In the genomic region with DNA sequence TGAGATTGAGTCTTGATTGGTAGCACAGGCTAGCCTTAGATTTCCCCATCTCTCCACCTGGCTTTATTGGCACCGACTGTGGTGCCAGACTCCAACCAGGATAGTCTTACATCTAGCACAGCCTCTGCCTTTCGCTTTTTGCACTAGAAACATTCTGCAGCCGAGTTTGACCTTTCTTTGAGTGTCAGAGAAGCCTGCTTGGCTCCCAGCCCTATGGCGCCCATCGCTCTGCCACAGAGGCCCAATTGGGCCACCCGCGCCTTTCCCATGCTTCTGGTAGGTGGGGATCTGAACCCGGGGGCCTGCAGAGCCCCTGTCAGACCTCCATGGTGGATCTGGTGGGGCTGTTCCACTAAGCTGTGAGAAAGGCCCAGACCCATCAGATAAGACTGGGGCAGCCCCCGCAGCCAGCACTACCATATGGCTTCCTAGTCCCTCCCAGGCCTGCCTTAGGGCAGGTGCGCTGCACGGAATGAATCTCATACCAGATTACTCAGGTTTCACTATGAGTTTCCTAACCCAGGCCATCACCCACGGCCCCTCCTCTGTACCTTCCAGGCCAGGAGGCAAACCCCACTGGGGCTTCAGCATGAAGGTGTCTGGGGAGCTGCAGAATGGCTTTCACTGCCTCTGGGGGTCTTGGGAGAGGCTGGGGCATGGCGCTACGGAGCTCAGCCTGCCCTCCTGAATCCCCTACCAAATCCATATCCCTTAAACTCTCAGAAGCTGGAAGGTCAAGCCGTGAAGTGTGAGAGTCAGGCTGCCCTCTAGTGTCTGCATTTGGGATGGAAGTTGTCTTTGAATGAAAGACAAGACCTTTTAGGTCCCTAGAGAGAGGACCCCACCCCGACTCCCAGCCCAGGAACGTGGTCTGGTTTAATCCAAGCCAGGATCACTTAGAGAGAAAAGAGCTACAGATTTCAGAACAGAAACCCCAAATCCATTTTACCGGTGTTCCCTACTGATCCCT, we compare ENCODE assay signal across 9 mouse cellular contexts. TPM values are rescaled to one million over a fixed set of nuclear protein-coding genes. Genes with fewer than 3 reads are reported as not detected.
DNase-seq lines count a peak whose midpoint lies in the region; ATAC-seq lines count a peak whose summit lies in the region.
"Had no signal": no experiment of that assay in that cellular context is flagged by ENCODE, and none has a peak within 500 bp of the region (broad histone marks: within the 10 kb centered on the region; RNA-seq: fewer than 3 reads in every experiment).

No protein-coding gene starts in this region.

- no peaks in the 10 kb centered on the region for H3K4me1 ChIP-seq in heart, embryonic 11.5 days (ENCODE audit: control insufficient read depth, insufficient read depth, low read length)
- no peaks in the 10 kb centered on the region for H3K4me1 ChIP-seq in embryonic facial prominence, embryonic 14.5 days (ENCODE audit: control insufficient read depth, insufficient read depth, low read length)

- H3K9me3 ChIP-seq in heart, embryonic 11.5 days (replicated peaks; ENCODE audit: control insufficient read depth, low read length): no peaks in the 10 kb centered on the region
- H3K9me3 ChIP-seq in embryonic facial prominence, embryonic 14.5 days (ENCODE audit: control insufficient read depth, low read length): no peaks in the 10 kb centered on the region

- H3K4me2 ChIP-seq in heart, embryonic 11.5 days: no peak overlapping the region
- no peak overlapping the region for H3K4me2 ChIP-seq in embryonic facial prominence, embryonic 14.5 days (ENCODE audit: low read depth, low read length)

- H3K4me3 ChIP-seq in heart, embryonic 11.5 days (ENCODE audit: low read depth, low read length): no peak overlapping the region
- H3K4me3 ChIP-seq in embryonic facial prominence, embryonic 14.5 days (ENCODE audit: low read depth, low read length): no peak overlapping the region
- H3K4me3 ChIP-seq: erythroblast, embryonic 14.5 days had no signal

- WGBS in heart, embryonic 11.5 days (ENCODE audit: insufficient replicate concordance): 43% methylated on average over 17 of the region's 18 CpGs
- 45% methylated on average over 18 of the region's 18 CpGs for WGBS in embryonic facial prominence, embryonic 14.5 days

- peaks cover 16% of the 10 kb centered on the region for H3K27me3 ChIP-seq in heart, embryonic 11.5 days (ENCODE audit: control insufficient read depth, insufficient read depth, low read length)
- no peaks in the 10 kb centered on the region for H3K27me3 ChIP-seq in embryonic facial prominence, embryonic 14.5 days (replicated peaks; ENCODE audit: control insufficient read depth, insufficient read depth, low read length)

- no peak overlapping the region for H3K27ac ChIP-seq in heart, embryonic 11.5 days (ENCODE audit: low read depth, low read length)
- H3K27ac ChIP-seq in embryonic facial prominence, embryonic 14.5 days (replicated peaks; ENCODE audit: low read depth, low read length): no peak overlapping the region

- intact Hi-C loops in heart, postnatal 14 days (cut with DNase I): loop anchor here (10.0 kb wide), 2 partner anchors 322 to 772 kb away; no protein-coding TSS in a partner anchor

- no peak for ATAC-seq in heart, embryonic 11.5 days (replicated peaks; ENCODE audit: insufficient number of reproducible peaks, low FRiP score, low TSS enrichment)
- no peak; the same call in 1 of the 2 replicates for ATAC-seq in embryonic facial prominence, embryonic 14.5 days (ENCODE audit: low read depth)
- no peak; the same call in 1 of the 2 replicates for ATAC-seq in megakaryocyte-erythroid progenitor cell, adult 5-6 weeks (replicated peaks; ENCODE audit: low FRiP score, low TSS enrichment, poor library complexity, severe bottlenecking)

- peak; percentile 27 to 53 for DNase-seq in heart, postnatal 14 days
- DNase-seq in 416B (ENCODE audit: low read depth) (peak; percentile 64), MN1 (ENCODE audit: low spot score) (peak; percentile 50)
- DNase-seq in embryonic facial prominence, embryonic 14.5 days (ENCODE audit: low spot score): peak; percentile 43
- peak; percentile 75 for DNase-seq in lung, postnatal 36 days
- DNase-seq in right cerebral cortex, adult 18-20 months: no peak

- no peak overlapping the region for H3K9ac ChIP-seq in heart, embryonic 11.5 days (ENCODE audit: low read depth, low read length)
- no peak overlapping the region for H3K9ac ChIP-seq in embryonic facial prominence, embryonic 14.5 days (ENCODE audit: low read depth, low read length)

- no peaks in the 10 kb centered on the region for H3K36me3 ChIP-seq in heart, embryonic 11.5 days (ENCODE audit: control insufficient read depth, insufficient read depth, low read length)
- no peaks in the 10 kb centered on the region for H3K36me3 ChIP-seq in embryonic facial prominence, embryonic 14.5 days (ENCODE audit: control insufficient read depth, insufficient read depth, low read length)

RNA-seq across cellular contexts. Expression of a gene that starts 9.5 kb away (rescaled TPM):
- total RNA-seq in heart, postnatal 14 days (2021): 1 to 10 TPM in 1 of 2 experiments, under 1 TPM in 1; 0.88 to 1.6 TPM
- polyA plus RNA-seq in heart, embryonic 11.5 days (2014; fragmentation: Nextera tagmentation; extraction: Ambion mirVana): 0.68 and 0.89 TPM in 2 replicates
- polyA plus RNA-seq in embryonic facial prominence, embryonic 14.5 days (2014; fragmentation: Nextera tagmentation; extraction: Ambion mirVana): 5.1 and 5.6 TPM in 2 replicates
- total RNA-seq in megakaryocyte-erythroid progenitor cell, adult 5-6 weeks (2014; fragmentation: Nextera tagmentation): not detected in 2 replicates
- total RNA-seq in megakaryocyte-erythroid progenitor cell, adult 5-6 weeks (2017): not detected in 2 replicates
- polyA plus RNA-seq: erythroblast, embryonic 14.5 days had no signal

RNA-seq across cellular contexts. Expression of a gene that starts 38.6 kb away (rescaled TPM):
- 1 to 10 TPM; 8.9 to 9.0 TPM for total RNA-seq in heart, postnatal 14 days (2021)
- 2.1 and 2.2 TPM in 2 replicates for polyA plus RNA-seq in heart, embryonic 11.5 days (2014; fragmentation: Nextera tagmentation; extraction: Ambion mirVana)
- polyA plus RNA-seq in embryonic facial prominence, embryonic 14.5 days (2014; fragmentation: Nextera tagmentation; extraction: Ambion mirVana): 10.8 and 11.0 TPM in 2 replicates
- total RNA-seq in megakaryocyte-erythroid progenitor cell, adult 5-6 weeks (2014; fragmentation: Nextera tagmentation): not detected in 2 replicates
- not detected in 2 replicates for total RNA-seq in megakaryocyte-erythroid progenitor cell, adult 5-6 weeks (2017)

RNA-seq across cellular contexts. Expression of a gene that starts 57.6 kb away (rescaled TPM):
- total RNA-seq in heart, postnatal 14 days (2021): 10 to 100 TPM in 1 of 2 experiments, 1 to 10 TPM in 1; 5.2 to 11.5 TPM
- polyA plus RNA-seq in heart, embryonic 11.5 days (2014; fragmentation: Nextera tagmentation; extraction: Ambion mirVana): 0.08 and 0.47 TPM in 2 replicates
- 8.7 and 10.9 TPM in 2 replicates for polyA plus RNA-seq in embryonic facial prominence, embryonic 14.5 days (2014; fragmentation: Nextera tagmentation; extraction: Ambion mirVana)
- 0.37 and 1.6 TPM in 2 replicates for total RNA-seq in megakaryocyte-erythroid progenitor cell, adult 5-6 weeks (2014; fragmentation: Nextera tagmentation)
- 1.9 TPM in 1 of 2 replicates, not detected in the other for total RNA-seq in megakaryocyte-erythroid progenitor cell, adult 5-6 weeks (2017)

Comparison
In these comparisons a context has a peak if more than half of its experiments do, and no peak if none do; other contexts are left out.
1. RNA of a gene that starts 38.6 kb away (total RNA-seq): 8.9 to 9.0 TPM in heart, postnatal 14 days; not detected in megakaryocyte-erythroid progenitor cell, adult 5-6 weeks; every median in the first group is over 4 times any median in the second.